ENCODE assay signal across 8 mouse cellular contexts in the genomic region with DNA sequence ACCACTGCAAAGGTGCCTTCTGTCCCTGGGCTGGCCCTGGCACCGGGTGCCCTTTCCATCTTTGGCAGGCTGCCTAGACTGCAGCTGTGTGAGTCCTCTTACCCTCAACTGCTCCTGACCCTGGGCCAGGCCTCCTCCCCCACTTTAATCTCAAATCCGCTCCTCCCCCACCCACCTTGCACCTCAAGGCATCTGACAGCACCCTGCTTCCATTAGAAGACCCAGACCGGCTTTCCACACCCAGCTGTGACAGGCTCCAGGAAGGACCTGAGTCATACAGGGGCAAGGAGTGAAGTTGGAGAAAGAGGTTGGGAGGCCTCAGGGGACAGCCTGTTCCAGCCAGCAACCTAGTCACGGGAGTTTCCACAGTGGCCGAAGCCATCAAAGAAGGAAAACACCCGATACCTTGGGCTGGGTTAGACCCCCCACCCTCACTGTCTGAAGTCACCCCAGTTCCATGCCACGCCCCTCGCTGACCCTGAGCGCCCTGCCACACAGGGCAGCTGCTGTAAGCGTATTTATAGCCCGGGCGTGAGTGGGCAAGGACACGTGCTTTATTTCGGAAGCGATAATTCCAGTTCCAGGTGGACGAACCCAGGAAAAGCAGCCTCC. TPM values are rescaled to one million over a fixed set of nuclear protein-coding genes. Genes with fewer than 3 reads are reported as not detected.
DNase-seq lines count a peak whose midpoint lies in the region; ATAC-seq and TF ChIP-seq lines count a peak whose summit lies in the region.

No protein-coding gene starts in this region.

- H3K27me3 ChIP-seq in neural tube, embryonic 14.5 days (ENCODE audit: control insufficient read depth, insufficient read depth, low read length), result no peaks in the 10 kb centered on the region
- H3K27me3 ChIP-seq in kidney, postnatal 0 days (ENCODE audit: insufficient read depth, low read length), result no peaks in the 10 kb centered on the region

- no peaks in the 10 kb centered on the region for H3K4me1 ChIP-seq in neural tube, embryonic 14.5 days (ENCODE audit: control insufficient read depth, insufficient read depth, low read length)
- H3K4me1 ChIP-seq in kidney, postnatal 0 days (replicated peaks; ENCODE audit: insufficient read depth, low read length), result peaks cover 18% of the 10 kb centered on the region

- peak; percentile 21; the same call in 1 of the 2 replicates for ATAC-seq in neural tube, embryonic 14.5 days (ENCODE audit: low read depth)
- peak; percentile 65 for ATAC-seq in kidney, postnatal 0 days (replicated peaks; ENCODE audit: low FRiP score, low read depth)

- no peaks in the 10 kb centered on the region for H3K9me3 ChIP-seq in neural tube, embryonic 14.5 days (ENCODE audit: control insufficient read depth, low read length)
- no peaks in the 10 kb centered on the region for H3K9me3 ChIP-seq in kidney, postnatal 0 days (replicated peaks; ENCODE audit: low read length)

- H3K4me3 ChIP-seq in neural tube, embryonic 14.5 days (ENCODE audit: low read depth, low read length), result no peak overlapping the region
- H3K4me3 ChIP-seq in kidney, postnatal 0 days (replicated peaks; ENCODE audit: low read depth, low read length), result no peak overlapping the region

- no peak overlapping the region for H3K9ac ChIP-seq in neural tube, embryonic 14.5 days (replicated peaks; ENCODE audit: low read depth, low read length)
- H3K9ac ChIP-seq in kidney, postnatal 0 days (ENCODE audit: low read depth, low read length), result no peak overlapping the region

- DNase-seq in neural tube, embryonic 10.5 days (ENCODE audit: extremely low spot score, low spot score), result no peak
- peak; percentile 63 to 80 for DNase-seq in heart, adult 9 months (ENCODE audit: low spot score in 2 of 2)
- peak; percentile 46 for DNase-seq in kidney, postnatal 0 days (ENCODE audit: low spot score)
- peak; percentile 84 for DNase-seq in testis, postnatal 10 days (ENCODE audit: low spot score)
- no peak for DNase-seq in urinary bladder, adult 18-20 months (ENCODE audit: low spot score in 2 of 2)
- DNase-seq in liver, result no peak
- no peak for DNase-seq in left cerebral cortex, adult 18-20 months (ENCODE audit: low spot score in 2 of 2)

- TF ChIP-seq CTCF in kidney, postnatal 0 days (IDR thresholded peaks at IDR 0.05; ENCODE audit: low read depth), result no peak

- 55% methylated on average over 16 of the region's 16 CpGs for WGBS in neural tube, embryonic 14.5 days
- 18% methylated on average over 16 of the region's 16 CpGs for WGBS in kidney, postnatal 0 days

- H3K4me2 ChIP-seq in neural tube, embryonic 14.5 days (ENCODE audit: low read depth, low read length), result no peak overlapping the region
- no peak overlapping the region for H3K4me2 ChIP-seq in kidney, postnatal 0 days (ENCODE audit: low read length)

- no peak overlapping the region for H3K27ac ChIP-seq in neural tube, embryonic 14.5 days (ENCODE audit: low read depth, low read length)
- H3K27ac ChIP-seq in kidney, postnatal 0 days, result peak overlapping the region; percentile 66

- H3K36me3 ChIP-seq in neural tube, embryonic 14.5 days (ENCODE audit: control insufficient read depth, insufficient read depth, low read length), result no peaks in the 10 kb centered on the region
- H3K36me3 ChIP-seq in kidney, postnatal 0 days (ENCODE audit: insufficient read depth, low read length), result no peaks in the 10 kb centered on the region

RNA-seq across cellular contexts. Expression of a gene that starts 13.0 kb away (rescaled TPM):
- polyA plus RNA-seq in neural tube, embryonic 14.5 days (2014; fragmentation: Nextera tagmentation; extraction: Ambion mirVana), result 0.10 and 0.16 TPM in 2 replicates
- polyA plus RNA-seq in kidney, postnatal 0 days (2015; fragmentation: Nextera tagmentation; extraction: Ambion mirVana), result 0.48 and 0.82 TPM in 2 replicates
- under 1 TPM in 1 of 2 experiments, not detected in 1; 0.40 TPM for total RNA-seq in left cerebral cortex, adult 18-20 months (2021)

RNA-seq across cellular contexts. Expression of a gene that starts 27.7 kb away (rescaled TPM):
- polyA plus RNA-seq in neural tube, embryonic 14.5 days (2014; fragmentation: Nextera tagmentation; extraction: Ambion mirVana), result 0.31 and 0.53 TPM in 2 replicates
- 0.70 and 0.86 TPM in 2 replicates for polyA plus RNA-seq in kidney, postnatal 0 days (2015; fragmentation: Nextera tagmentation; extraction: Ambion mirVana)
- 10 to 100 TPM; 44.0 to 45.4 TPM for total RNA-seq in left cerebral cortex, adult 18-20 months (2021)

RNA-seq across cellular contexts. Expression of a gene that starts 40.2 kb away (rescaled TPM):
- 7.7 and 7.8 TPM in 2 replicates for polyA plus RNA-seq in neural tube, embryonic 14.5 days (2014; fragmentation: Nextera tagmentation; extraction: Ambion mirVana)
- polyA plus RNA-seq in kidney, postnatal 0 days (2015; fragmentation: Nextera tagmentation; extraction: Ambion mirVana), result 22.7 and 24.4 TPM in 2 replicates
- total RNA-seq in left cerebral cortex, adult 18-20 months (2021), result 1 to 10 TPM; 4.8 to 7.4 TPM

RNA-seq across cellular contexts. Expression of a gene that starts 41.0 kb away (rescaled TPM):
- polyA plus RNA-seq in neural tube, embryonic 14.5 days (2014; fragmentation: Nextera tagmentation; extraction: Ambion mirVana), result 0.39 and 0.50 TPM in 2 replicates
- 2.4 and 2.7 TPM in 2 replicates for polyA plus RNA-seq in kidney, postnatal 0 days (2015; fragmentation: Nextera tagmentation; extraction: Ambion mirVana)
- total RNA-seq in left cerebral cortex, adult 18-20 months (2021), result under 1 TPM; 0.30 to 0.35 TPM

Comparison
In these comparisons a context has a peak if more than half of its experiments do, and no peak if none do; other contexts are left out.
1. DNase-seq: peak in heart, adult 9 months (2 of 2), kidney, postnatal 0 days (single experiment) and testis, postnatal 10 days (single experiment); none in neural tube, embryonic 10.5 days (single experiment), urinary bladder, adult 18-20 months (0 of 2), liver (single experiment) and left cerebral cortex, adult 18-20 months (0 of 2).